Mouse (Mus musculus): Measurements from ENCODE around the gene Sar1b. TPM values are rescaled to one million over a fixed set of nuclear protein-coding genes. Genes with fewer than 3 reads are reported as not detected.

Gene Sar1b
- polyA plus RNA-seq, 1 experiment from 2014 or later = 144 TPM

DNA sequence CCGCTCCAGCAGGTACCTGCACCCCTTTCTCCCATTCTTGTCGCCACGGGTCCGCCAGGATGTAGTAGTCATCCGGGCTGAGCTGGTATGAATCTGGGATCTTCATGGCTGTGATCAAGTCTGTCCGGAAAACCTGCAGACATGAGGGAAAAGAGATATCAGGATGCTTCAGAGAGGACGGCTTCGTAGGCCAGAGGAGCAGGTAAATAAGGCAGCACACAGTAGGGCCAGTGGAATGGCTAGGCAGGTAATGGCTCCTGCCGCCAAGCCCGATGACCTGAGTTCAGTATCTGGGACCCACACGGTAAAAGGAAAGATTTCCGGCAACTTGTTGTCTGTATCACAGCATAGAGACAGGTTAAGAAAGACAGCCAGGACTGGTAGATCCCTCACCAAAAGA, 72.1 kb downstream of the Sar1b start:
- H3K9ac ChIP-seq = no peak overlapping the region
- peaks cover 3% of the 10 kb centered on the region; the same call in 1 of the 2 replicates for H3K4me1 ChIP-seq
- no peak overlapping the region for H3K4me3 ChIP-seq
- ATAC-seq (ENCODE audit: low FRiP score, low read depth) = no peak
- no peaks in the 10 kb centered on the region for H3K27me3 ChIP-seq (replicated peaks)
- no peaks in the 10 kb centered on the region for H3K36me3 ChIP-seq
- no peak overlapping the region for H3K27ac ChIP-seq
- 96% methylated on average over 12 of the region's 12 CpGs for WGBS
- H3K4me2 ChIP-seq (replicated peaks) = no peak overlapping the region
- no peaks in the 10 kb centered on the region for H3K9me3 ChIP-seq

DNA sequence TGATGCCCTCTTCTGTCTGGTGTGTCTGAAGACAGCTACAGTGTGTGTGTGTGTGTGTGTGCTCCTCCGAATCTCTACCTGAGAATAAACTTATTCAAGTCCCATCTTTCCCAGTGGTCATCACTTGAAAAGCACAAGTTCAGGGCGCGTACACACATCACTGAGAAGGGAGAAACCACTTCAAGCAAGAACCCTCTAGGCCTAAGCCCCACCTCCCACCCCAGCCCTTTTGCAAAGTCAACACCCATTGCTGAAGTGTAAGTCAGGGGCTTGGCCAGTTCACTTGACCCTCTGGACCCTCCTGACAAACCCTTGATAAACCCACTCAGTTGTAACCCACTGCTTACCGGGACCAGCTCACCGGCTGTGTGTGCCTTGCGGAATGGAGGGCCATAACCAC, 73.0 kb downstream of the Sar1b start:
- ATAC-seq (ENCODE audit: low FRiP score, low read depth) = no peak
- no peak overlapping the region for H3K4me3 ChIP-seq
- H3K9ac ChIP-seq = no peak overlapping the region
- 93% methylated on average over 6 of the region's 6 CpGs for WGBS
- H3K4me1 ChIP-seq = peaks cover 3% of the 10 kb centered on the region; the same call in 1 of the 2 replicates
- H3K27ac ChIP-seq = no peak overlapping the region
- H3K9me3 ChIP-seq = no peaks in the 10 kb centered on the region
- H3K27me3 ChIP-seq (replicated peaks) = no peaks in the 10 kb centered on the region
- H3K36me3 ChIP-seq = no peaks in the 10 kb centered on the region
- no peak overlapping the region for H3K4me2 ChIP-seq (replicated peaks)

DNA sequence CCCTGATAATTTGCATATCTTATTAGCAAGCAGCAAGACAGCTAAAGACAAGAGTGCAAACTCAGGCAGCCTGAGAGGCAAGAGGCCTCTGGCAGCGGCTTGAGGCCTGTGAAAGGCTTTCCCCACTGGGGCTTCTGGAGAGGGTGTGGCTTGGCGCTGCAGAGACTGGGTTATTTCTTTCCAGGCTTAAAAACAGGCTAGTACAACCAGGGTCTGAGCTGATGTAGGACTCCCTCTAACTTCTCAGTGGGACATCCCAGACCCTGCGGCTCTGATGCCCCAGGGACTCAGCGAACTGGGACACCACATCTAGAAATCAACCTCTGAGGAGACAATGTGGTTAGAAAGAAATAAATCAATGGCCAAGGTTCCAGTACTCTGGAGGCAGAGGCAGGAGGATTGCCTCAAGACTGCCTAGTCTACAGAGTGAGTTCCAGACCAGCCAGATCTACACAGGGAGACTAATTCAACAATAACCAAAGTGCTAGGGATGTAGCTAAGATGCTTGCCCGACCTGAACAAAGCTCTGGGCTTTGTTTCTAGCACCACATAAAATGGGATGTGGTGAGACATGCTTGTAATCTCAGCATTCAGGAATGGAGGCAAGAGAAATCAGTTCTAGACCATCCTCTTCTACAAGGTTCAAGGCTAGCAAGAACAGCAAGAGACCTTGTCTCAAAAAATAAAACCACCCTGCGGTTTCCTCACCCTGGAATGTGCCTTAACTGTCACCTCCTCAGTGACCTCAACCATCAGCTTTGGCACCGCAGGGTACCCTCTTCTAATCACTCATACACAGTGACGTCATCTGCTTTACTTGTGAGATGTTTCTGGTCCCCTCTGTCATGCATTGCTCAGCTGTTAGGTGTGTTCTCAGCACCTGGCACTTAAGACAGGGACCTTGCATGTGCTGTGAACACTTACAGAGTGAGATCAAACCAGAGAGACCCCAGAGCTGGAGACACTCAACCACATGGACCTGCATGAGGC, 74.0 kb downstream of the Sar1b start:
- no peak for ATAC-seq (ENCODE audit: low FRiP score, low read depth)
- H3K4me3 ChIP-seq = no peak overlapping the region
- no peak overlapping the region for H3K9ac ChIP-seq
- peaks cover 2% of the 10 kb centered on the region; the same call in 1 of the 2 replicates for H3K4me1 ChIP-seq
- 83% methylated on average over 8 of the region's 8 CpGs for WGBS
- no peaks in the 10 kb centered on the region for H3K27me3 ChIP-seq (replicated peaks)
- no peaks in the 10 kb centered on the region for H3K36me3 ChIP-seq
- no peak overlapping the region for H3K27ac ChIP-seq
- no peaks in the 10 kb centered on the region for H3K9me3 ChIP-seq
- no peak overlapping the region for H3K4me2 ChIP-seq (replicated peaks)

DNA sequence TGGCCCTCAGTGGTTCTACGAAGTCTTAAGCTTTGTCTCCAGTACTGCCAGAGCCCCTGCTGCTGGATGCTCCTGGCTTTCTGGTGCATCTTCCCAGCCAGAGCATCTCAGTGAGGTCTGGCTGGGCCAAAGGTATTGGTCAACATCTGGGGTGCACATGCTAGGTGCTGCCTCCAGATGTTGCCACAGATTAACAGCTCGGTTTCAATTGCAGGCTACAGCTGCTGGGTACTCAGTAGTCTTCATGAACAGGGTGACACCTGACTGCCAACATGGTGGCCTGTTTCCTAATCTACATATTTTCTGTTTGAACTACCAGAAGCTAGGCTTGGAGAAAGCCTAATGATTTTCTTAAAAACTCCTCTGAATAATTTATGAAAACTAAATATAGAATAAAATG, 75.6 kb downstream of the Sar1b start:
- no peak for ATAC-seq (ENCODE audit: low FRiP score, low read depth)
- no peaks in the 10 kb centered on the region for H3K36me3 ChIP-seq
- 82% methylated on average over 2 of the region's 2 CpGs for WGBS
- H3K9ac ChIP-seq = no peak overlapping the region
- H3K27me3 ChIP-seq (replicated peaks) = no peaks in the 10 kb centered on the region
- H3K4me3 ChIP-seq = no peak overlapping the region
- no peak overlapping the region for H3K4me2 ChIP-seq (replicated peaks)
- no peaks in the 10 kb centered on the region for H3K4me1 ChIP-seq
- H3K9me3 ChIP-seq = no peaks in the 10 kb centered on the region
- H3K27ac ChIP-seq = no peak overlapping the region

DNA sequence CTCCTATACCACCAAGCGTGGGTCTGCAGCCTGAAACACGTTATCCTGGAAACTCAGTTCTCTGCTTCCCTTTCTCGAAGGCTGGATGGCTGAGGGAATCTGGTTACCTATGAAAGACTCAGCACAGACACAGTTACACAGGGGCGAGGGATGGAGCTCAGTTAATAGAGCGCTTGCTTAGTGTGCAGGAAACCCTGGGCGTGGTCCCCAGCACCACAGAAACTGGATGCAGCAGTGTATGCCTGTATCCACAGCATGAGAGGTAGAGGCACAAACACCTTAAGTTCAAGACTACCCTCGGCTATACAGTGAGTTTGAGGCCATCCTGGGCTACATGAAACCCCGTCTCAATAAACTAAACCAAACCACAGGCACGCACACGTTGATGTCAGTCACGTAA, 76.5 kb downstream of the Sar1b start:
- no peak for ATAC-seq (ENCODE audit: low FRiP score, low read depth)
- H3K27ac ChIP-seq = no peak overlapping the region
- H3K4me3 ChIP-seq = no peak overlapping the region
- no peak overlapping the region for H3K9ac ChIP-seq
- H3K4me2 ChIP-seq (replicated peaks) = no peak overlapping the region
- no peaks in the 10 kb centered on the region for H3K4me1 ChIP-seq
- no peaks in the 10 kb centered on the region for H3K27me3 ChIP-seq (replicated peaks)
- no peaks in the 10 kb centered on the region for H3K36me3 ChIP-seq
- H3K9me3 ChIP-seq = no peaks in the 10 kb centered on the region
- 90% methylated on average over 11 of the region's 11 CpGs for WGBS

DNA sequence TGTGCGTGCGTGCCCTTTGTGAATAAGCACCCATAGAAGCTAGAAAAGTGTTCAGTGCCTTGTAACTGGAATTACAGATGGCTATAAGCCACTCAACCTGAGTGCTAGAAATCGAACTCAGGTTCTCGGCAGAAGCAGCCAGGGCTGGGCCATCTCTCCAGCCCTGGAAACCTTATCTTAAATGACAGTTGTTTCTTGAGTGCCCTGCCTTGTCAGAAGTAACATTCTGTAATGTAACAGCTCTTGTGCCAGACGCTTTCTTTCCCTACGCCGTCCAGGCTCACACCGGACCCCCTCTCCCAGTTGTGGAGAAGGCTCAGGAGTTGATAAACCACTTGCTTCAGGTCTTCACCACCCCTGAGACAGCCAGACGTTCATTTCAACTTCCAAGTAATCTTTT, 77.2 kb downstream of the Sar1b start:
- H3K27ac ChIP-seq = no peak overlapping the region
- no peak for ATAC-seq (ENCODE audit: low FRiP score, low read depth)
- no peak overlapping the region for H3K4me2 ChIP-seq (replicated peaks)
- no peaks in the 10 kb centered on the region for H3K9me3 ChIP-seq
- no peaks in the 10 kb centered on the region for H3K4me1 ChIP-seq
- H3K27me3 ChIP-seq (replicated peaks) = no peaks in the 10 kb centered on the region
- H3K9ac ChIP-seq = no peak overlapping the region
- 88% methylated on average over 9 of the region's 9 CpGs for WGBS
- no peak overlapping the region for H3K4me3 ChIP-seq
- no peaks in the 10 kb centered on the region for H3K36me3 ChIP-seq

DNA sequence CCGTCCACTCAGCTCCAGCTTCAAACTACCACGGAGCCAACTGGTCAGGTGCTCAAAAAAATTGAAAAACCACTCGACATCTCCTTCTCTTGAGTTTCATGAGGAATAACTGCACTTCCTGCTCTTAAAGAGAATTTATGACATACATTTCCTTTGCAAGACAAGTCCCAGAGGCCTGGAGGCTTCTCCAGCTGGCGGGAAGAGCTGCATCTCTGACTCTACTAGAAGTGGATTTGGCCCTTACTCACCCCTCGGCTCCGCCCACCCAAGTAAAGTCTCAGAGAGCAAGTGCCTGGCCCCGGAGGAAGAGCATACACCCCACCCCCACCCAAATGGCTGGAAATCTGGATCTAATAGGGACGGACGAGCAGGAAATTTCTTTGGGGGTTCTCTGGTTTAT, 77.7 kb downstream of the Sar1b start:
- Histone ChIP-seq H3K9ac (no peak overlapping the region), H3K27me3 (replicated peaks) (no peaks in the 10 kb centered on the region), H3K4me3 (no peak overlapping the region), H3K4me2 (replicated peaks) (no peak overlapping the region), H3K9me3 (no peaks in the 10 kb centered on the region), H3K36me3 (no peaks in the 10 kb centered on the region), H3K27ac (no peak overlapping the region), H3K4me1 (no peaks in the 10 kb centered on the region)
- no peak for ATAC-seq (ENCODE audit: low FRiP score, low read depth)
- 73% methylated on average over 9 of the region's 9 CpGs for WGBS

Other genes starting within 250 kb of the Sar1b start
- gene Phykpl, start 178.9 kb upstream of the Sar1b start, polyA plus RNA-seq (2016; fragmentation: Nextera tagmentation; extraction: Ambion mirVana) = 14.4 and 16.1 TPM in 2 replicates
- gene Hnrnpab, start 156.8 kb upstream of the Sar1b start, polyA plus RNA-seq (2016; fragmentation: Nextera tagmentation; extraction: Ambion mirVana) = 734 and 808 TPM in 2 replicates
- gene Nhp2, start 144.0 kb upstream of the Sar1b start, polyA plus RNA-seq (2016; fragmentation: Nextera tagmentation; extraction: Ambion mirVana) = 121 and 122 TPM in 2 replicates
- 57.6 and 57.7 TPM in 2 replicates for gene Rmnd5b, start 127.8 kb upstream of the Sar1b start, polyA plus RNA-seq (2016; fragmentation: Nextera tagmentation; extraction: Ambion mirVana)
- gene N4bp3, start 112.8 kb upstream of the Sar1b start, polyA plus RNA-seq (2016; fragmentation: Nextera tagmentation; extraction: Ambion mirVana) = 15.1 and 16.8 TPM in 2 replicates
- gene D930048N14Rik, start 112.7 kb upstream of the Sar1b start, polyA plus RNA-seq (2016; fragmentation: Nextera tagmentation; extraction: Ambion mirVana) = 1.2 and 1.4 TPM in 2 replicates
- 101 and 112 TPM in 2 replicates for gene 0610009B22Rik, start 74.8 kb upstream of the Sar1b start, polyA plus RNA-seq (2016; fragmentation: Nextera tagmentation; extraction: Ambion mirVana)
- gene Sec24a, start 53 bp upstream of the Sar1b start, polyA plus RNA-seq (2016; fragmentation: Nextera tagmentation; extraction: Ambion mirVana) = 14.5 and 15.9 TPM in 2 replicates
- gene Jade2, start 94.0 kb downstream of the Sar1b start, polyA plus RNA-seq (2016; fragmentation: Nextera tagmentation; extraction: Ambion mirVana) = 0.23 and 0.32 TPM in 2 replicates
- gene Cdkn2aipnl, start 204.0 kb downstream of the Sar1b start, polyA plus RNA-seq (2016; fragmentation: Nextera tagmentation; extraction: Ambion mirVana) = 111 and 112 TPM in 2 replicates
- 254 and 259 TPM in 2 replicates for gene Ube2b, start 237.1 kb downstream of the Sar1b start, polyA plus RNA-seq (2016; fragmentation: Nextera tagmentation; extraction: Ambion mirVana)
- gene Cdkl3, start 240.5 kb downstream of the Sar1b start, polyA plus RNA-seq (2016; fragmentation: Nextera tagmentation; extraction: Ambion mirVana) = 19.5 and 19.6 TPM in 2 replicates

Measured in neural tube, embryonic 12.5 days (tissue).